Mouse (Mus musculus): ENCODE results near the gene Grb14. TPM values are rescaled to one million over a fixed set of nuclear protein-coding genes. Genes with fewer than 3 reads are reported as not detected.

The Grb14 gene
- polyA plus RNA-seq, 1 experiment from 2014 or later, result 24.7 TPM

- H3K4me3 ChIP-seq (replicated peaks; ENCODE audit: low read length), result peak overlapping the region; percentile 86
- no peaks in the 10 kb centered on the region for H3K9me3 ChIP-seq (ENCODE audit: control insufficient read depth, low read length)
- no peaks in the 10 kb centered on the region for H3K36me3 ChIP-seq (replicated peaks; ENCODE audit: control insufficient read depth, insufficient read depth)
- 10% methylated on average over 15 of the region's 15 CpGs for WGBS
- no peak overlapping the region for H3K27ac ChIP-seq
- H3K4me2 ChIP-seq (replicated peaks), result peak overlapping the region; percentile 97
- ATAC-seq (ENCODE audit: low FRiP score) (no peak), DNase-seq (ENCODE audit: low spot score) (no peak)
- peak overlapping the region; percentile 88 for H3K9ac ChIP-seq
- H3K27me3 ChIP-seq (ENCODE audit: control insufficient read depth, insufficient read depth, low read length), result no peaks in the 10 kb centered on the region
- no peaks in the 10 kb centered on the region for H3K4me1 ChIP-seq (replicated peaks; ENCODE audit: control insufficient read depth, insufficient read depth, low read length)
Measured at GRCm38 (mm10) chr2:65021691-65022362, 3.0 kb downstream of the Grb14 start.

GRCm38 (mm10) chr2:65017375-65017774 is 7.4 kb downstream of the Grb14 start:
- DNase-seq (ENCODE audit: low spot score) (no peak), ATAC-seq (ENCODE audit: low FRiP score) (no peak)
- no peak overlapping the region for H3K4me3 ChIP-seq (replicated peaks; ENCODE audit: low read length)
- H3K9me3 ChIP-seq (ENCODE audit: control insufficient read depth, low read length), result no peaks in the 10 kb centered on the region
- no peak overlapping the region for H3K27ac ChIP-seq
- no peaks in the 10 kb centered on the region for H3K27me3 ChIP-seq (ENCODE audit: control insufficient read depth, insufficient read depth, low read length)
- H3K36me3 ChIP-seq (replicated peaks; ENCODE audit: control insufficient read depth, insufficient read depth), result no peaks in the 10 kb centered on the region
- no peaks in the 10 kb centered on the region for H3K4me1 ChIP-seq (replicated peaks; ENCODE audit: control insufficient read depth, insufficient read depth, low read length)
- 95% methylated on average over 2 of the region's 2 CpGs for WGBS
- H3K4me2 ChIP-seq (replicated peaks), result no peak overlapping the region
- no peak overlapping the region for H3K9ac ChIP-seq

- Histone ChIP-seq H3K4me2 (replicated peaks) (no peak overlapping the region), H3K27ac (no peak overlapping the region), H3K4me3 (replicated peaks; ENCODE audit: low read length) (no peak overlapping the region), H3K9me3 (ENCODE audit: control insufficient read depth, low read length) (no peaks in the 10 kb centered on the region), H3K36me3 (replicated peaks; ENCODE audit: control insufficient read depth, insufficient read depth) (no peaks in the 10 kb centered on the region), H3K4me1 (replicated peaks; ENCODE audit: control insufficient read depth, insufficient read depth, low read length) (no peaks in the 10 kb centered on the region), H3K27me3 (ENCODE audit: control insufficient read depth, insufficient read depth, low read length) (no peaks in the 10 kb centered on the region), H3K9ac (no peak overlapping the region)
- WGBS, result 92% methylated on average over 3 of the region's 3 CpGs
- DNase-seq (ENCODE audit: low spot score) (no peak), ATAC-seq (ENCODE audit: low FRiP score) (no peak)
Measured at GRCm38 (mm10) chr2:65014552-65014951, 10.2 kb downstream of the Grb14 start.

- no peaks in the 10 kb centered on the region for H3K4me1 ChIP-seq (replicated peaks; ENCODE audit: control insufficient read depth, insufficient read depth, low read length)
- ATAC-seq (ENCODE audit: low FRiP score) (no peak), DNase-seq (ENCODE audit: low spot score) (no peak)
- H3K9ac ChIP-seq, result no peak overlapping the region
- H3K4me3 ChIP-seq (replicated peaks; ENCODE audit: low read length), result no peak overlapping the region
- no peaks in the 10 kb centered on the region for H3K36me3 ChIP-seq (replicated peaks; ENCODE audit: control insufficient read depth, insufficient read depth)
- H3K27me3 ChIP-seq (ENCODE audit: control insufficient read depth, insufficient read depth, low read length), result no peaks in the 10 kb centered on the region
- H3K4me2 ChIP-seq (replicated peaks), result no peak overlapping the region
- no peak overlapping the region for H3K27ac ChIP-seq
- no peaks in the 10 kb centered on the region for H3K9me3 ChIP-seq (ENCODE audit: control insufficient read depth, low read length)
- WGBS, result 90% methylated on average over 3 of the region's 3 CpGs
Measured at GRCm38 (mm10) chr2:65010105-65010504, 14.7 kb downstream of the Grb14 start.

GRCm38 (mm10) chr2:65007396-65007795 is 17.4 kb downstream of the Grb14 start:
- H3K27me3 ChIP-seq (ENCODE audit: control insufficient read depth, insufficient read depth, low read length), result no peaks in the 10 kb centered on the region
- WGBS, result 73% methylated on average over 2 of the region's 2 CpGs
- H3K9me3 ChIP-seq (ENCODE audit: control insufficient read depth, low read length), result no peaks in the 10 kb centered on the region

GRCm38 (mm10) chr2:65005044-65005443 is 19.7 kb downstream of the Grb14 start:
- no peaks in the 10 kb centered on the region for H3K27me3 ChIP-seq (ENCODE audit: control insufficient read depth, insufficient read depth, low read length)
- no peak overlapping the region for H3K9ac ChIP-seq
- ATAC-seq (ENCODE audit: low FRiP score), result no peak

More at GRCm38 (mm10) chr2:65007396-65007795, 17.4 kb downstream of the Grb14 start:
- Histone ChIP-seq H3K27ac (no peak overlapping the region), H3K36me3 (replicated peaks; ENCODE audit: control insufficient read depth, insufficient read depth) (no peaks in the 10 kb centered on the region), H3K4me3 (replicated peaks; ENCODE audit: low read length) (no peak overlapping the region), H3K4me1 (replicated peaks; ENCODE audit: control insufficient read depth, insufficient read depth, low read length) (no peaks in the 10 kb centered on the region), H3K4me2 (replicated peaks) (no peak overlapping the region), H3K9ac (no peak overlapping the region)
- no peak for DNase-seq (ENCODE audit: low spot score)
- no peak for ATAC-seq (ENCODE audit: low FRiP score)

GRCm38 (mm10) chr2:65003433-65003832 is 21.4 kb downstream of the Grb14 start:
- Histone ChIP-seq H3K36me3 (replicated peaks; ENCODE audit: control insufficient read depth, insufficient read depth) (no peaks in the 10 kb centered on the region), H3K27me3 (ENCODE audit: control insufficient read depth, insufficient read depth, low read length) (no peaks in the 10 kb centered on the region), H3K4me1 (replicated peaks; ENCODE audit: control insufficient read depth, insufficient read depth, low read length) (no peaks in the 10 kb centered on the region), H3K9me3 (ENCODE audit: control insufficient read depth, low read length) (no peaks in the 10 kb centered on the region), H3K9ac (no peak overlapping the region), H3K27ac (no peak overlapping the region), H3K4me3 (replicated peaks; ENCODE audit: low read length) (no peak overlapping the region), H3K4me2 (replicated peaks) (no peak overlapping the region)
- WGBS, result 54% methylated on average over 2 of the region's 2 CpGs
- DNase-seq (ENCODE audit: low spot score) (peak; percentile 36), ATAC-seq (ENCODE audit: low FRiP score) (no peak)

More at GRCm38 (mm10) chr2:65005044-65005443, 19.7 kb downstream of the Grb14 start:
- Histone ChIP-seq H3K36me3 (replicated peaks; ENCODE audit: control insufficient read depth, insufficient read depth) (no peaks in the 10 kb centered on the region), H3K4me1 (replicated peaks; ENCODE audit: control insufficient read depth, insufficient read depth, low read length) (no peaks in the 10 kb centered on the region), H3K4me2 (replicated peaks) (no peak overlapping the region), H3K9me3 (ENCODE audit: control insufficient read depth, low read length) (no peaks in the 10 kb centered on the region), H3K27ac (no peak overlapping the region), H3K4me3 (replicated peaks; ENCODE audit: low read length) (no peak overlapping the region)
- DNase-seq (ENCODE audit: low spot score), result no peak

GRCm38 (mm10) chr2:65002631-65003030 is 22.2 kb downstream of the Grb14 start:
- ATAC-seq (ENCODE audit: low FRiP score) (no peak), DNase-seq (ENCODE audit: low spot score) (no peak)
- H3K4me2 ChIP-seq (replicated peaks), result no peak overlapping the region
- 92% methylated on average over 3 of the region's 3 CpGs for WGBS
- no peak overlapping the region for H3K27ac ChIP-seq
- H3K9ac ChIP-seq, result no peak overlapping the region
- H3K4me1 ChIP-seq (replicated peaks; ENCODE audit: control insufficient read depth, insufficient read depth, low read length), result no peaks in the 10 kb centered on the region
- H3K4me3 ChIP-seq (replicated peaks; ENCODE audit: low read length), result no peak overlapping the region
- no peaks in the 10 kb centered on the region for H3K27me3 ChIP-seq (ENCODE audit: control insufficient read depth, insufficient read depth, low read length)
- no peaks in the 10 kb centered on the region for H3K9me3 ChIP-seq (ENCODE audit: control insufficient read depth, low read length)
- no peaks in the 10 kb centered on the region for H3K36me3 ChIP-seq (replicated peaks; ENCODE audit: control insufficient read depth, insufficient read depth)

GRCm38 (mm10) chr2:64995048-64995447 is 29.7 kb downstream of the Grb14 start:
- ATAC-seq (ENCODE audit: low FRiP score) (no peak), DNase-seq (ENCODE audit: low spot score) (no peak)
- Histone ChIP-seq H3K9me3 (ENCODE audit: control insufficient read depth, low read length) (no peaks in the 10 kb centered on the region), H3K36me3 (replicated peaks; ENCODE audit: control insufficient read depth, insufficient read depth) (no peaks in the 10 kb centered on the region), H3K27me3 (ENCODE audit: control insufficient read depth, insufficient read depth, low read length) (no peaks in the 10 kb centered on the region), H3K9ac (no peak overlapping the region), H3K4me2 (replicated peaks) (no peak overlapping the region), H3K4me3 (replicated peaks; ENCODE audit: low read length) (no peak overlapping the region), H3K27ac (no peak overlapping the region), H3K4me1 (replicated peaks; ENCODE audit: control insufficient read depth, insufficient read depth, low read length) (no peaks in the 10 kb centered on the region)
- 84% methylated on average over 2 of the region's 2 CpGs for WGBS

Measured in hindbrain, embryonic 14.5 days (tissue).